Mouse (Mus musculus): Measurements from ENCODE around the gene Hexim1. TPM values are rescaled to one million over a fixed set of nuclear protein-coding genes. Genes with fewer than 3 reads are reported as not detected.

Gene Hexim1
- total RNA-seq, 2 experiments from 2014 or later = 50.8 to 53.8 TPM

DNA sequence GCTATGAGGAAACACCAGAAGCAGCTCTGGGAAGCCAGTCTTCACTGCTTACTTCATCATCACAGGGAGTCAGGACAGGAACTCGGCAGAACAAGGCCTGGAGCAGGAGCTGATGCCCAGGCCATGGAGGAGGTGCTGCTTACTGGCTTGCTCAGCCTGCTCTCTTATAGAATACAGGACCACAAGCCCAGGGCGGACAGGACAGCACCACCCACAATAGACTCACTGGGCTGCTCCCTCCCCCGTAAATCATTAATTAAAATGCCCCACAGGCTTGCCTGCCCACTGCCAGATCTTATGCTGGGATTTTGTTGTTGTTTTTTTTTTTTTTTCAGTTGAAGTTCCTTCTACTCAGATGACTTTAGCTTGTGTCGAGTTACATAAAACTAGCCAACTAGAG lies 31.7 kb downstream of the Hexim1 start:
- no peak for DNase-seq (ENCODE audit: low spot score in 2 of 2)

DNA sequence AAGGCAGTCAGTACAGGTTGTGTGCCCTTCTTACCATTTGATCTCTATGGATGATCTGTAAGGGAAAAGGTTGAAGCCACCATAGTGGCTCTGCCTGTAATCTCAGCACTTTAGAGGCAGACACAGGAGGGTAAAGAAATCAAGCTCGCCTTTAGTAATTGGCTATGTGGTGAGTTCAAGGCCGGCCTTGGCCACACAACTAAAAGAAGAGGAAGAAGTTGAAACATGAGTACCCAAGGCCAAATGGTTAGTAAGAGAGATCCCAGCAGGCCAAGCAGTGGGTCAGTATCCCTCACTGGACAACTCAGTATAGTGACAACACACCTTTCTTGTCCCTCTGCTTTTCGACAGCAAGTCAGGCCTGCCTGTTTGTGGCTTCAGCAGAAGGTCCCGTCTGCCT lies 33.7 kb downstream of the Hexim1 start:
- DNase-seq (ENCODE audit: low spot score in 2 of 2) = no peak

GRCm38 (mm10) chr11:103158621-103159478 lies 42.8 kb downstream of the Hexim1 start:
- peak; percentile 93 to 96 for DNase-seq (ENCODE audit: low spot score in 2 of 2)

- no peak for DNase-seq (ENCODE audit: low spot score in 2 of 2)
These were observed 44.7 kb downstream of the Hexim1 start for GRCm38 (mm10) chr11:103160738-103161137.

DNA sequence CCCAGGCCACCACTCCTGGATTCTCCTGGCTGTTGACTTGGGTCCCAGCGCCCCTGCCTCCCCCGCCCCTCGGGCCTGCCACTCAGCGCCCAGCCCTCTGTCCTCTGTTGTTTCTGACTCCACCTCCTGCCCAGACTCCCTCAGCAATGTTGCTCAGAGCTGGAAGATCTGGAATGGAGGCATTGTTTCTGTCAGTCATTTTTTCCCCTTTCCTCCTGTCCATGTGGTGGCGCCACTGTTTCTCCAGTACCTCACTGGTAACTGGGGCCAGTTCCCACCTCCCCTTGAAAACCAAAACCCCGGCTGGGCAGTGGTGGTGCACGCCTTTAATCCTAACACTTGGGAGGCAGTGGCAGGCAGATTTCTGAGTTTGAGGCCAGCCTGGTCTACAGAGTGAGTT lies 45.4 kb downstream of the Hexim1 start:
- DNase-seq (ENCODE audit: low spot score in 2 of 2) = no peak

GRCm38 (mm10) chr11:103162132-103162531 lies 46.1 kb downstream of the Hexim1 start:
- no peak for DNase-seq (ENCODE audit: low spot score in 2 of 2)

GRCm38 (mm10) chr11:103164391-103164790 lies 48.4 kb downstream of the Hexim1 start:
- DNase-seq (ENCODE audit: low spot score in 2 of 2) = no peak

GRCm38 (mm10) chr11:103168690-103169390 lies 52.8 kb downstream of the Hexim1 start:
- peak; percentile 74 to 88 for DNase-seq (ENCODE audit: low spot score in 2 of 2)

Other genes with a start within 250 kb of the Hexim1 start
- 100 to 1,000 TPM; 113 to 124 TPM for gene Eftud2, start 235.2 kb upstream of the Hexim1 start, total RNA-seq (2021)
- gene Ccdc103, start 235.0 kb upstream of the Hexim1 start, total RNA-seq (2021) = 1 to 10 TPM; 1.5 to 2.0 TPM
- under 1 TPM; 0.21 to 0.41 TPM for gene Fam187a, start 231.1 kb upstream of the Hexim1 start, total RNA-seq (2021)
- gene Gfap, start 215.3 kb upstream of the Hexim1 start, total RNA-seq (2021) = 100 to 1,000 TPM; 263 to 355 TPM
- 1 to 10 TPM in 1 of 2 experiments, under 1 TPM in 1; 0.91 to 1.4 TPM for gene Kif18b, start 191.1 kb upstream of the Hexim1 start, total RNA-seq (2021)
- gene C1ql1, start 169.5 kb upstream of the Hexim1 start, total RNA-seq (2021) = 10 to 100 TPM; 36.0 to 37.8 TPM
- gene Nmt1, start 88.0 kb upstream of the Hexim1 start, total RNA-seq (2021) = 100 to 1,000 TPM; 112 to 113 TPM
- 100 to 1,000 TPM; 113 to 128 TPM for gene Dcakd, start 87.9 kb upstream of the Hexim1 start, total RNA-seq (2021)
- 10 to 100 TPM in 1 of 2 experiments, 1 to 10 TPM in 1; 9.7 to 10.3 TPM for gene Plcd3, start 14.6 kb upstream of the Hexim1 start, total RNA-seq (2021)
- 10 to 100 TPM; 71.0 to 80.3 TPM for gene Acbd4, start 14.5 kb upstream of the Hexim1 start, total RNA-seq (2021)
- gene Hexim2, start 16.2 kb downstream of the Hexim1 start, total RNA-seq (2021) = 10 to 100 TPM; 11.2 to 16.1 TPM
- 100 to 1,000 TPM; 120 to 128 TPM for gene Fmnl1, start 54.9 kb downstream of the Hexim1 start, total RNA-seq (2021)
- gene 1700023F06Rik, start 92.3 kb downstream of the Hexim1 start, total RNA-seq (2021) = 1 to 10 TPM; 1.4 TPM
- 1 to 10 TPM in 1 of 2 experiments, under 1 TPM in 1; 0.69 to 1.4 TPM for gene Spata32, start 102.2 kb downstream of the Hexim1 start, total RNA-seq (2021)
- 1 to 10 TPM; 2.4 to 3.0 TPM for gene Map3k14, start 151.2 kb downstream of the Hexim1 start, total RNA-seq (2021)
- gene Arhgap27, start 247.5 kb downstream of the Hexim1 start, total RNA-seq (2021) = 10 to 100 TPM in 1 of 2 experiments, 1 to 10 TPM in 1; 9.8 to 10.1 TPM

Measured in layer of hippocampus, postnatal 14 days (tissue).